Mouse (Mus musculus): Measurements from ENCODE around the gene Pilra. TPM values are rescaled to one million over a fixed set of nuclear protein-coding genes. Genes with fewer than 3 reads are reported as not detected.

Gene Pilra
- polyA plus RNA-seq, 1 experiment from 2014 or later: 2.0 TPM

GRCm38 (mm10) chr5:137830238-137830637, 5.8 kb downstream of the Pilra start:
- WGBS: 70% methylated on average over 7 of the region's 7 CpGs
- Histone ChIP-seq H3K4me2 (ENCODE audit: low read depth, low read length) (no peak overlapping the region), H3K27ac (ENCODE audit: low read length) (0 out of 2 replicates have a peak overlapping the region, but pooled peaks have one; percentile 26), H3K9me3 (replicated peaks; ENCODE audit: control insufficient read depth, low read length) (no peaks in the 10 kb centered on the region), H3K4me3 (ENCODE audit: low read length) (no peak overlapping the region), H3K27me3 (ENCODE audit: control insufficient read depth, insufficient read depth, low read length) (no peaks in the 10 kb centered on the region), H3K36me3 (ENCODE audit: control insufficient read depth, insufficient read depth) (no peaks in the 10 kb centered on the region), H3K4me1 (ENCODE audit: control insufficient read depth, insufficient read depth, low read length) (no peaks in the 10 kb centered on the region), H3K9ac (ENCODE audit: low read length) (no peak overlapping the region)
- ATAC-seq (replicated peaks; ENCODE audit: extremely low read depth, insufficient read depth, low FRiP score): no peak

- WGBS: 76% methylated on average over 6 of the region's 6 CpGs
- no peak for ATAC-seq (replicated peaks; ENCODE audit: extremely low read depth, insufficient read depth, low FRiP score)
Measured at GRCm38 (mm10) chr5:137828694-137829093, 7.4 kb downstream of the Pilra start.

GRCm38 (mm10) chr5:137826421-137826820, 9.7 kb downstream of the Pilra start:
- 33% methylated on average over 7 of the region's 7 CpGs for WGBS
- Histone ChIP-seq H3K9ac (ENCODE audit: low read length) (no peak overlapping the region), H3K4me2 (ENCODE audit: low read depth, low read length) (no peak overlapping the region), H3K36me3 (ENCODE audit: control insufficient read depth, insufficient read depth) (no peaks in the 10 kb centered on the region), H3K27me3 (ENCODE audit: control insufficient read depth, insufficient read depth, low read length) (no peaks in the 10 kb centered on the region), H3K4me3 (ENCODE audit: low read length) (no peak overlapping the region), H3K9me3 (replicated peaks; ENCODE audit: control insufficient read depth, low read length) (no peaks in the 10 kb centered on the region), H3K4me1 (ENCODE audit: control insufficient read depth, insufficient read depth, low read length) (no peaks in the 10 kb centered on the region), H3K27ac (ENCODE audit: low read length) (no peak overlapping the region)
- ATAC-seq (replicated peaks; ENCODE audit: extremely low read depth, insufficient read depth, low FRiP score): no peak

More at GRCm38 (mm10) chr5:137828694-137829093, 7.4 kb downstream of the Pilra start:
- no peaks in the 10 kb centered on the region for H3K36me3 ChIP-seq (ENCODE audit: control insufficient read depth, insufficient read depth)
- H3K4me1 ChIP-seq (ENCODE audit: control insufficient read depth, insufficient read depth, low read length): no peaks in the 10 kb centered on the region
- no peak overlapping the region for H3K4me3 ChIP-seq (ENCODE audit: low read length)
- no peak overlapping the region for H3K27ac ChIP-seq (ENCODE audit: low read length)
- H3K27me3 ChIP-seq (ENCODE audit: control insufficient read depth, insufficient read depth, low read length): no peaks in the 10 kb centered on the region
- no peak overlapping the region for H3K9ac ChIP-seq (ENCODE audit: low read length)
- no peaks in the 10 kb centered on the region for H3K9me3 ChIP-seq (replicated peaks; ENCODE audit: control insufficient read depth, low read length)
- no peak overlapping the region for H3K4me2 ChIP-seq (ENCODE audit: low read depth, low read length)

GRCm38 (mm10) chr5:137825971-137826370, 10.1 kb downstream of the Pilra start:
- Histone ChIP-seq H3K36me3 (ENCODE audit: control insufficient read depth, insufficient read depth) (no peaks in the 10 kb centered on the region), H3K27ac (ENCODE audit: low read length) (no peak overlapping the region), H3K4me1 (ENCODE audit: control insufficient read depth, insufficient read depth, low read length) (no peaks in the 10 kb centered on the region), H3K9me3 (replicated peaks; ENCODE audit: control insufficient read depth, low read length) (no peaks in the 10 kb centered on the region), H3K4me2 (ENCODE audit: low read depth, low read length) (no peak overlapping the region), H3K4me3 (ENCODE audit: low read length) (no peak overlapping the region), H3K27me3 (ENCODE audit: control insufficient read depth, insufficient read depth, low read length) (no peaks in the 10 kb centered on the region), H3K9ac (ENCODE audit: low read length) (no peak overlapping the region)
- 79% methylated on average over 2 of the region's 2 CpGs for WGBS
- ATAC-seq (replicated peaks; ENCODE audit: extremely low read depth, insufficient read depth, low FRiP score): no peak

GRCm38 (mm10) chr5:137825030-137825429, 11.1 kb downstream of the Pilra start:
- H3K4me2 ChIP-seq (ENCODE audit: low read depth, low read length): no peak overlapping the region
- H3K36me3 ChIP-seq (ENCODE audit: control insufficient read depth, insufficient read depth): no peaks in the 10 kb centered on the region
- no peaks in the 10 kb centered on the region for H3K4me1 ChIP-seq (ENCODE audit: control insufficient read depth, insufficient read depth, low read length)
- no peak overlapping the region for H3K4me3 ChIP-seq (ENCODE audit: low read length)
- no peaks in the 10 kb centered on the region for H3K9me3 ChIP-seq (replicated peaks; ENCODE audit: control insufficient read depth, low read length)
- no peaks in the 10 kb centered on the region for H3K27me3 ChIP-seq (ENCODE audit: control insufficient read depth, insufficient read depth, low read length)
- H3K27ac ChIP-seq (ENCODE audit: low read length): no peak overlapping the region
- no peak for ATAC-seq (replicated peaks; ENCODE audit: extremely low read depth, insufficient read depth, low FRiP score)
- no peak overlapping the region for H3K9ac ChIP-seq (ENCODE audit: low read length)
- 82% methylated on average over 3 of the region's 3 CpGs for WGBS

GRCm38 (mm10) chr5:137823455-137824045, 12.5 kb downstream of the Pilra start:
- Histone ChIP-seq H3K4me3 (ENCODE audit: low read length) (no peak overlapping the region), H3K9ac (ENCODE audit: low read length) (no peak overlapping the region), H3K27me3 (ENCODE audit: control insufficient read depth, insufficient read depth, low read length) (no peaks in the 10 kb centered on the region), H3K4me1 (ENCODE audit: control insufficient read depth, insufficient read depth, low read length) (no peaks in the 10 kb centered on the region), H3K9me3 (replicated peaks; ENCODE audit: control insufficient read depth, low read length) (no peaks in the 10 kb centered on the region), H3K4me2 (ENCODE audit: low read depth, low read length) (no peak overlapping the region), H3K27ac (ENCODE audit: low read length) (no peak overlapping the region), H3K36me3 (ENCODE audit: control insufficient read depth, insufficient read depth) (no peaks in the 10 kb centered on the region)
- 87% methylated on average over 6 of the region's 6 CpGs for WGBS
- no peak for ATAC-seq (replicated peaks; ENCODE audit: extremely low read depth, insufficient read depth, low FRiP score)

- no peak overlapping the region for H3K27ac ChIP-seq (ENCODE audit: low read length)
- H3K4me3 ChIP-seq (ENCODE audit: low read length): no peak overlapping the region
- H3K9me3 ChIP-seq (replicated peaks; ENCODE audit: control insufficient read depth, low read length): no peaks in the 10 kb centered on the region
- no peaks in the 10 kb centered on the region for H3K4me1 ChIP-seq (ENCODE audit: control insufficient read depth, insufficient read depth, low read length)
- no peaks in the 10 kb centered on the region for H3K36me3 ChIP-seq (ENCODE audit: control insufficient read depth, insufficient read depth)
- no peak overlapping the region for H3K4me2 ChIP-seq (ENCODE audit: low read depth, low read length)
- H3K27me3 ChIP-seq (ENCODE audit: control insufficient read depth, insufficient read depth, low read length): no peaks in the 10 kb centered on the region
- no peak for ATAC-seq (replicated peaks; ENCODE audit: extremely low read depth, insufficient read depth, low FRiP score)
- no peak overlapping the region for H3K9ac ChIP-seq (ENCODE audit: low read length)
- 81% methylated on average over 1 of the region's 1 CpGs for WGBS
Measured at GRCm38 (mm10) chr5:137822602-137823001, 13.5 kb downstream of the Pilra start.

GRCm38 (mm10) chr5:137822126-137822525, 14.0 kb downstream of the Pilra start:
- Histone ChIP-seq H3K27me3 (ENCODE audit: control insufficient read depth, insufficient read depth, low read length) (no peaks in the 10 kb centered on the region), H3K9ac (ENCODE audit: low read length) (no peak overlapping the region), H3K9me3 (replicated peaks; ENCODE audit: control insufficient read depth, low read length) (no peaks in the 10 kb centered on the region), H3K27ac (ENCODE audit: low read length) (no peak overlapping the region), H3K4me3 (ENCODE audit: low read length) (no peak overlapping the region), H3K4me1 (ENCODE audit: control insufficient read depth, insufficient read depth, low read length) (no peaks in the 10 kb centered on the region), H3K4me2 (ENCODE audit: low read depth, low read length) (no peak overlapping the region), H3K36me3 (ENCODE audit: control insufficient read depth, insufficient read depth) (no peaks in the 10 kb centered on the region)
- no peak for ATAC-seq (replicated peaks; ENCODE audit: extremely low read depth, insufficient read depth, low FRiP score)
- 61% methylated on average over 4 of the region's 4 CpGs for WGBS

- Histone ChIP-seq H3K9ac (ENCODE audit: low read length) (no peak overlapping the region), H3K4me2 (ENCODE audit: low read depth, low read length) (no peak overlapping the region), H3K4me3 (ENCODE audit: low read length) (no peak overlapping the region), H3K9me3 (replicated peaks; ENCODE audit: control insufficient read depth, low read length) (no peaks in the 10 kb centered on the region), H3K27me3 (ENCODE audit: control insufficient read depth, insufficient read depth, low read length) (no peaks in the 10 kb centered on the region), H3K27ac (ENCODE audit: low read length) (peak overlapping the region; percentile 67), H3K36me3 (ENCODE audit: control insufficient read depth, insufficient read depth) (no peaks in the 10 kb centered on the region; the same call in 1 of the 2 replicates), H3K4me1 (ENCODE audit: control insufficient read depth, insufficient read depth, low read length) (no peaks in the 10 kb centered on the region)
- 41% methylated on average over 4 of the region's 4 CpGs for WGBS
- ATAC-seq (replicated peaks; ENCODE audit: extremely low read depth, insufficient read depth, low FRiP score): no peak
Measured at GRCm38 (mm10) chr5:137817466-137818222, 18.4 kb downstream of the Pilra start.
